Mouse (Mus musculus) CH12.LX (cell line): ENCODE results near the gene Car5a. TPM values are rescaled to one million over a fixed set of nuclear protein-coding genes. Genes with fewer than 3 reads are reported as not detected.

Experiments
- DNase-seq: peaks from one replicate; pipeline ENCODE4 v3.0.0-alpha.2; 2013; ENCODE audit errors: extremely low read depth
- H3K27ac ChIP-seq: 2 replicates; pipeline ENCODE4 v1.5.1; 2012; ENCODE audit warnings: low read depth, mild to moderate bottlenecking, control low read depth, moderate library complexity; ENCODE audit not compliant: insufficient read depth
- H3K27me3 ChIP-seq: replicated peaks from 2 replicates; pipeline ENCODE3; 2012; ENCODE audit warnings: inconsistent platforms
- H3K36me3 ChIP-seq, 2 experiments: replicated peaks in 1 of 2; 2 replicates each; pipeline versions ENCODE3 to v1.6.1; 2012; ENCODE audit warnings: inconsistent platforms in 1 of 2, low read length in 1 of 2, mild to moderate bottlenecking in 1 of 2, mixed read lengths in 1 of 2, moderate library complexity in 1 of 2; ENCODE audit not compliant: control insufficient read depth in 1 of 2, insufficient read depth in 1 of 2
- H3K4me1 ChIP-seq, 2 experiments: 2 replicates each; pipeline ENCODE4 v1.6.1; 2012; ENCODE audit warnings: inconsistent platforms in 1 of 2, moderate library complexity in 1 of 2; ENCODE audit not compliant: insufficient read depth in 2 of 2, control insufficient read depth in 1 of 2
- H3K4me2 ChIP-seq: 2 replicates; pipeline ENCODE4 v1.6.1; 2012; ENCODE audit warnings: low read depth, mild to moderate bottlenecking, control low read depth; ENCODE audit not compliant: poor library complexity, insufficient read depth, severe bottlenecking
- H3K4me3 ChIP-seq, 3 experiments: fragments of 150-350 bp in 1 of 3; sonication (generic) in 1 of 3; replicated peaks in 1 of 3; 2 replicates each; pipeline versions ENCODE3 to v1.5.1; 2011 to 2012; ENCODE audit warnings: low read depth in 2 of 3, low read length in 2 of 3, mild to moderate bottlenecking in 2 of 3, moderate library complexity in 2 of 3, control low read depth in 1 of 3, improper control_type of control experiment in 1 of 3, inconsistent platforms in 1 of 3, mixed read lengths in 1 of 3; ENCODE audit not compliant: poor library complexity in 1 of 3
- H3K79me2 ChIP-seq: replicated peaks from 2 replicates; pipeline ENCODE4 v1.6.1; 2012; ENCODE audit warnings: mild to moderate bottlenecking, moderate library complexity; ENCODE audit not compliant: control insufficient read depth, poor library complexity, insufficient read depth, severe bottlenecking; ENCODE audit errors: extremely low read depth
- H3K9ac ChIP-seq: 2 replicates; pipeline ENCODE4 v1.6.1; 2012; ENCODE audit warnings: low read depth, mild to moderate bottlenecking, control low read depth, moderate library complexity; ENCODE audit not compliant: insufficient read depth
- H3K9me3 ChIP-seq: replicated peaks from 2 replicates; pipeline ENCODE3; 2012; ENCODE audit warnings: low read length, inconsistent platforms, mixed read lengths
- BHLHE40 ChIP-seq: IDR thresholded peaks from 2 replicates; pipeline ENCODE4 v1.6.1; 2011; ENCODE audit warnings: mild to moderate bottlenecking, low read depth, low read length, improper control_type of control experiment
- CHD1 ChIP-seq: IDR thresholded peaks from 2 replicates; pipeline ENCODE4 v1.6.1; 2012; ENCODE audit warnings: low read depth, low read length, improper control_type of control experiment, inconsistent platforms
- CHD2 ChIP-seq: IDR thresholded peaks from 2 replicates; pipeline ENCODE4 v1.6.1; 2011; ENCODE audit warnings: low read length, improper control_type of control experiment
- CTCF ChIP-seq, 2 experiments: IDR thresholded peaks in 1 of 2; conservative IDR thresholded peaks in 1 of 2; 2 replicates each; pipeline ENCODE4 v1.5.1; 2011 to 2012; ENCODE audit warnings: low read depth in 2 of 2, low read length in 2 of 2, improper control_type of control experiment in 1 of 2, inconsistent platforms in 1 of 2, mild to moderate bottlenecking in 1 of 2, moderate library complexity in 1 of 2
- E2F4 ChIP-seq: IDR thresholded peaks from 2 replicates; pipeline ENCODE4 v1.6.1; 2011; ENCODE audit warnings: low read depth, low read length, improper control_type of control experiment; ENCODE audit not compliant: insufficient replicate concordance
- IRF4 ChIP-seq: IDR thresholded peaks from 2 replicates; pipeline ENCODE4 v1.6.1; 2014; ENCODE audit warnings: low read depth, mild to moderate bottlenecking, inconsistent platforms, low read length, improper control_type of control experiment
- MAFK ChIP-seq: IDR thresholded peaks from 2 replicates; pipeline ENCODE4 v1.6.1; 2011; ENCODE audit warnings: low read length, improper control_type of control experiment; ENCODE audit not compliant: insufficient replicate concordance
- MAZ ChIP-seq: IDR thresholded peaks from 2 replicates; pipeline ENCODE4 v1.6.1; 2012; ENCODE audit warnings: low read depth, mild to moderate bottlenecking, inconsistent platforms, low read length, improper control_type of control experiment, moderate library complexity
- NRF1 ChIP-seq: IDR thresholded peaks from 2 replicates; pipeline ENCODE4 v1.6.1; 2014; ENCODE audit warnings: low read depth, mild to moderate bottlenecking, inconsistent platforms, low read length, improper control_type of control experiment, moderate library complexity
- PAX5 ChIP-seq: IDR thresholded peaks from 2 replicates; pipeline ENCODE4 v1.6.1; 2012; ENCODE audit warnings: low read length, inconsistent platforms, mixed read lengths
- POLR2A ChIP-seq: IDR thresholded peaks from 2 replicates; pipeline ENCODE4 v1.6.1; 2011; ENCODE audit warnings: low read depth, mild to moderate bottlenecking, improper control_type of control experiment, low read length
- POLR2AphosphoS2 ChIP-seq: IDR thresholded peaks from 2 replicates; pipeline ENCODE4 v1.6.1; 2011; ENCODE audit warnings: low read depth, low read length, improper control_type of control experiment
- RAD21 ChIP-seq: IDR thresholded peaks from 2 replicates; pipeline ENCODE4 v1.6.1; 2011; ENCODE audit warnings: low read depth, mild to moderate bottlenecking, low read length, improper control_type of control experiment, moderate library complexity
- SIN3A ChIP-seq: IDR thresholded peaks from 2 replicates; pipeline ENCODE4 v1.6.1; 2012; ENCODE audit warnings: low read length, improper control_type of control experiment, inconsistent platforms
- SMC3 ChIP-seq: IDR thresholded peaks from 2 replicates; pipeline ENCODE4 v1.6.1; 2011; ENCODE audit warnings: low read depth, low read length, improper control_type of control experiment
- TBP ChIP-seq: conservative IDR thresholded peaks from 2 replicates; pipeline ENCODE4 v1.6.1; 2011; ENCODE audit warnings: low read depth, low read length, improper control_type of control experiment
- TCF12 ChIP-seq: IDR thresholded peaks from 2 replicates; pipeline ENCODE4 v1.6.1; 2014; ENCODE audit warnings: low read depth, mild to moderate bottlenecking, inconsistent platforms, low read length, improper control_type of control experiment
- UBTF ChIP-seq: IDR thresholded peaks from 2 replicates; pipeline ENCODE4 v1.6.1; 2012; ENCODE audit warnings: low read depth, mild to moderate bottlenecking, inconsistent platforms, low read length, improper control_type of control experiment, moderate library complexity
- USF1 ChIP-seq: IDR thresholded peaks from 2 replicates; pipeline ENCODE4 v1.6.1; 2014; ENCODE audit warnings: low read depth, mild to moderate bottlenecking, inconsistent platforms, low read length, improper control_type of control experiment
- ZNF384 ChIP-seq: IDR thresholded peaks from 2 replicates; pipeline ENCODE4 v1.6.1; 2012; ENCODE audit warnings: low read depth, low read length, improper control_type of control experiment, inconsistent platforms
- dilution Hi-C: fragments of 300-500 bp; cut with MboI; formaldehyde crosslinking; loops from 2 replicates; pipeline ENCODE4 v1.14.3; 2020; ENCODE audit warnings: low sequenced_read_pairs; ENCODE audit not compliant: extremely low pct_unique_long_range_greater_than_20kb, extremely low pct_ligation_motif_present
- in situ Hi-C: fragments of 300-500 bp; cut with MboI; formaldehyde crosslinking; loops from 3 replicates; pipeline ENCODE4 v1.14.3; 2019; ENCODE audit warnings: low sequenced_read_pairs, low pct_ligation_motif_present, low pct_unique_long_range_greater_than_20kb, mixed read lengths
- polyA plus RNA-seq: library from polyadenylated mRNA; unstranded; fragments of >175 nt; gene quantifications from 2 replicates; pipeline ENCODE4 v1.2.1, GENCODE M21; 2012; ENCODE audit warnings: low read depth; ENCODE audit not compliant: insufficient read length
- total RNA-seq, 2 experiments: library from RNA; depleted of rRNA; stranded (reverse); fragments of 300-350 nt in 1 of 2; fragments of >200 nt in 1 of 2; gene quantifications; 2 replicates each; pipeline ENCODE4 v1.2.3; 2012 to 2014

Car5a gene
- total and polyA plus RNA-seq, 3 experiments: 1.6 to 9.7 TPM; not detected in 1

DNA sequence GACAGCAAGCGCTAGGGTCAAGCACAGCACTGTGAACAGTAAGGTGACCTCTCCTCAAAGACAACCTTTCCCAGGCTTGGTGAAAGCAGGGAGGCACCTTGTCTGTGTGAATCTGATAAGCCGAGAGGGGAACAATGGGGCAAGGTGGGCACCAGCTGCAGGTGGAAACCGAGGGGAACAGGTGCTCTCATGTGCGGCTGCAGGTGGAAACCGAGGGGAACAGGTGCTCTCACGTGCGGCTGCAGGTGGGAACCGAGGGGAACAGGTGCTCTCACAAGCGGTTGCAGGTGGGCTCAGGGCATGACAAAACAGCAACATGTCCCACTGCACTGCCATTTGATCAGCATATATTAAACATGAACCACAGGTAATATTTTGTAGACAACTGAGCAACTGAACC, 47.5 kb downstream of the Car5a start:
- no peak for DNase-seq
- Histone ChIP-seq H3K9me3 (no peaks in the 10 kb centered on the region), H3K4me2 (peak overlapping the region; percentile 78), H3K4me3 (peak overlapping the region; percentile 12 to 55 (median 48)), H3K27ac (peak overlapping the region; percentile 99), H3K36me3 (peaks cover 73 to 91% of the 10 kb centered on the region in 2 experiments), H3K79me2 (peaks cover 93% of the 10 kb centered on the region), H3K9ac (peak overlapping the region; percentile 96), H3K4me1 (peaks cover 26 to 84% of the 10 kb centered on the region in 2 experiments), H3K27me3 (no peaks in the 10 kb centered on the region)
- dilution Hi-C loops: no loop called here
- 0 out of 2 replicates have a peak, but pooled peaks have one; percentile 55 for TF ChIP-seq POLR2AphosphoS2
- TF ChIP-seq RAD21: no peak
- no peak for TF ChIP-seq SMC3
- no peak for TF ChIP-seq E2F4
- TF ChIP-seq SIN3A: no peak
- no peak for TF ChIP-seq MAZ
- TF ChIP-seq MAFK: no peak
- TF ChIP-seq CHD2: no peak
- TF ChIP-seq TBP: no peak
- no peak for TF ChIP-seq IRF4
- peak; percentile 71 for TF ChIP-seq BHLHE40
- peak; percentile 89; the same call in 1 of the 2 replicates for TF ChIP-seq TCF12
- TF ChIP-seq CHD1: 0 out of 2 replicates have a peak, but pooled peaks have one; percentile 54
- TF ChIP-seq PAX5: no peak
- TF ChIP-seq ZNF384: no peak
- in situ Hi-C loops: no loop called here

DNA sequence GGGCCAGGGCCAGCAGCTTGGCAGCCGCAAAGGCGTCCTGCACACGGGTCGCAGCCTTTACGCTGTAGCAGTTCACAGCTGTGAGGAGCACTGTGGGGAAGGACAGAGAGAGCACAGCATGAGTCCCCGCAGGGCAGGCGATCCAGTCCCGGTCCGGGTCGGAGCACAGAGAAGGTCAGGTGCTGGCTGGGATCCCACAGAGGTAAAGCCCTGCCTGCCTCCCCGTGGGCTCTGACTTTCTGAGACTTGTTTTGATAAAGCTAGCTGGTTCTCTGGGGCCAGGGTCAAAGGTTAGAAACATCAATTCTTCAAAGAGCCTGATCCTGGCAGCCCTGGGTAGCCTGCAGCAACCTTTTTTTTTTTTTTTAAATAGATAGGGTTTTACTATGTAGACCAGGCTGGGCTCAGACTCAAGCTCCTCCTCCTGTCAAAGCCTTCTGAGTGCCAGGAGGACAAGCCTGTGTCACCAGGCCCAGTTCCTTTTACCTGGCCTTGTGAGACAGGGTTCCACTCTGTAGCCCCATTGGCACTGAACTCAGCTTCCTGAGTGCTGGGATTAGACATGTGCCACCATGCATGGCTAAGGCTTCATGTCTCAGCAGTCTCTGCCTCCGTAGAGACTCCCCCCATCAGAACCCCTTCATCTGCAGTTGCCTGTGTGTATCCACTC, 48.1 kb downstream of the Car5a start:
- H3K9ac ChIP-seq: peak overlapping the region; percentile 96; the same call in 1 of the 2 replicates
- TF ChIP-seq POLR2A: no peak
- TF ChIP-seq RAD21: no peak
- no peak for TF ChIP-seq PAX5
- TF ChIP-seq CTCF (conservative IDR thresholded peaks at IDR 0.05 in 1 of 2, IDR thresholded peaks at IDR 0.05 in 1 of 2; ENCODE audit: low read depth in 2 of 2, low read length in 2 of 2): no peak
- TF ChIP-seq SMC3: no peak
- no peak for TF ChIP-seq BHLHE40
- no peak for TF ChIP-seq NRF1
- no peak; the same call in 1 of the 2 replicates for TF ChIP-seq POLR2AphosphoS2
- TF ChIP-seq SIN3A: no peak
- TF ChIP-seq ZNF384: no peak
- no peak for TF ChIP-seq TBP
- no peak for TF ChIP-seq USF1
- no peak for TF ChIP-seq UBTF
- no peak for TF ChIP-seq E2F4
- peaks cover 93% of the 10 kb centered on the region for H3K79me2 ChIP-seq
- no peak overlapping the region for H3K4me3 ChIP-seq
- H3K36me3 ChIP-seq: peaks cover 74 to 91% of the 10 kb centered on the region in 2 experiments
- H3K4me2 ChIP-seq: 0 out of 2 replicates have a peak overlapping the region, but pooled peaks have one; percentile 78
- peak overlapping the region; percentile 99 for H3K27ac ChIP-seq
- H3K27me3 ChIP-seq: no peaks in the 10 kb centered on the region
- dilution Hi-C loops: no loop called here
- in situ Hi-C loops: no loop called here
- H3K9me3 ChIP-seq: no peaks in the 10 kb centered on the region
- peaks cover 26 to 80% of the 10 kb centered on the region in 2 experiments for H3K4me1 ChIP-seq
- no peak for DNase-seq
